Mouse (Mus musculus) brown adipose tissue, adult 24 weeks (tissue): Measurements from ENCODE around the gene Zfp609. TPM values are rescaled to one million over a fixed set of nuclear protein-coding genes. Genes with fewer than 3 reads are reported as not detected.
"Not testable (repeated sequence)": the region's sequence is repeated elsewhere in the genome, so short reads cannot be mapped to it uniquely, and the experiment has no call there.

Experiments
- H3K27ac ChIP-seq: fragments of 200-500 bp; replicated peaks from 2 replicates; pipeline ENCODE4 v1.5.1; 2012; ENCODE audit warnings: low read depth, mild to moderate bottlenecking, low read length
- H3K4me1 ChIP-seq: fragments of 200-500 bp; 2 replicates; pipeline ENCODE4 v1.6.1; 2012; ENCODE audit warnings: low read length, mixed read lengths; ENCODE audit not compliant: control insufficient read depth, insufficient read depth, insufficient read length
- H3K4me3 ChIP-seq: fragments of 200-500 bp; 2 replicates; pipeline ENCODE4 v1.5.1; 2012; ENCODE audit warnings: low read depth, mild to moderate bottlenecking, low read length, moderate library complexity; ENCODE audit not compliant: insufficient read depth
- polyA plus RNA-seq: library from polyadenylated mRNA; stranded (reverse); fragments of >200 nt; gene quantifications from 2 replicates; pipeline ENCODE4 v1.2.4, GENCODE M21; 2012; ENCODE audit not compliant: missing spikeins, insufficient read depth, insufficient read length

Gene Zfp609
- polyA plus RNA-seq, 1 experiment = 12.2 TPM

DNA sequence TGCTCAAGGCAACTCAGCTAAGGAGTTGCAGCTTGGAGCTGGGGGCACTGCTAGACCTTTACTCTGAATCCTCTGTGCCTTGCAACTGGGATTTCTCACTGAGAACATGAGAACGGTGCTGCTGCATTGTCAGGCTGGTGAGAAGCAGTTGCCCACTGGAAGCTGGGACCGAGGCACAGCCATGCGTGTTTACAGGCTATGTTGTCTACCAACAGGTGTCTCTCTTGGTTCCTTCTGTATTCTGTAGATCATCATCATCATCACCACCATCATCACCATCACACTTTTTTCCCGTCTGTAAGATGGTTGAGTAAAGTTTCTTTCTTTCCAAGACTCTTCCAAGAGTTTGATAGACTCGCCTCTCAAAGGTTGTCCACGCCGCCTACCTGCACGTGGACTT is 159.7 kb downstream of the Zfp609 start, which contains the start of gene Oaz2:
Gene Oaz2, plus strand, starts transcription at position 301 of the 400 bp plus-strand sequence.
- H3K4me3 ChIP-seq = no peak within 1 kb of the TSS
- H3K27ac ChIP-seq = no peak within 1 kb of the TSS
- H3K4me1 ChIP-seq = peaks cover 14% of the 10 kb centered on the region

DNA sequence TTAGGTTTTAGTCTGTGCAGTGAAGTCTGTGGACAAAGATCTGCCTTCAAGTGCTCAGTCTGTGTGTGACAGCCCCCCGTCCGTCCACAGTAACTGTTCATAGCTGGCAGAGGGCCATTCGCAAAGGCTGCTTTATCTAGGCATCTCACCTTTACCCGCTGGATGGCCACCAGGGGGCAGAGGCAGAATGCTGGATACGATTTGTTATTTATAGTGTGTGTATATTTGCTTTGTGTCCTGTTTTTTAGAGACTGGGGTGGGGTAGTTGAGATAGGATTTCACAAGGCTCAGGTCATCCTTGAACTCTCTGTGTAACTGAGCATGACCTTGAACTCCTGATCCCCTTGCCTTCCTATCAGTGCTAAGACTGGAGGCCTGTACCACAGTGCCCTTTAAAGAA is 161.3 kb downstream of the Zfp609 start:
- Histone ChIP-seq H3K4me1 (peaks cover under 1% of the 10 kb centered on the region; the same call in 1 of the 2 replicates), H3K27ac (no peak overlapping the region), H3K4me3 (no peak overlapping the region)

- Histone ChIP-seq H3K27ac (no peak overlapping the region), H3K4me1 (no peaks in the 10 kb centered on the region; the same call in 1 of the 2 replicates), H3K4me3 (no peak overlapping the region)
Measured at GRCm38 (mm10) chr9:65664163-65664562, 163.2 kb downstream of the Zfp609 start.

DNA sequence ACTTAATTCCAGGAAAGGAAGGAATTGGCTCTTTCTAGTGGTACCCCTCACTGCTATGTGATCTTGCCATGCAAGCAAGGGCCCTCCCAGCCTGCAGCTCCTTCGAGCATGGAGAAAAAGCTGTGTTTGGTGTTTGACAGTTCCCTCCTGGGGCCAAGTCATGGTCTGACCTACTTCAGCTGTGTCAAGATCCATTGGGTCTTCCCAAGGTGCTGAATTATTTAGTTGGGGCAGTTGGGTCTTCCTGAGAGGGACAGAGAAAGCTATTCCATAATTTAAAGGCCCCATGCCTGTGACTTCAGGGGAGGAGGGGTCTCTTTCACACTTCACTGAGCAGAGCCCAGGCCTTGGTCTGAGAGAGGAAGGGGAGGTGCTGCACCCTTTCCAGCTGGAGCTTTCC is 165.9 kb downstream of the Zfp609 start:
- no peaks in the 10 kb centered on the region; the same call in 1 of the 2 replicates for H3K4me1 ChIP-seq
- no peak overlapping the region for H3K4me3 ChIP-seq
- H3K27ac ChIP-seq = no peak overlapping the region

DNA sequence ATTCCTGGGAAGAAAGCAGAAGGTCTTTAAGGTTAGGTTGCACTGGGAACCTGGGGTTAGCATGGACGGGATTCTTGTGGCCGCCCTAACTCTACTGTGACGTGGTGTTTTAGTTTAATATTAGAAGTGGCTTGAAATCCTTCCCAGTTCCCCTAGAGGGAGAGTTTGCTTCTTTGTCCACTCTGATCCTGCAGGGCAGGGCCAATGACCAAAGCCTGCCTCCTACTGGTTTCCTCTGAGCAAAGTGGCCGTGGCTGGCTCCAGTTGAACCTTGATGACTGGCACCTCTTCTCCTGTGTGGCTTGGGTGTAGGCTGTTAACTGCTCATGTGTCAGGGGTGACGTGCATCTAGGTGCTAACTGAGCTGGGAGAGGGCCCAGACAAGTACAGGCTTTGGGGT is 166.3 kb downstream of the Zfp609 start:
- Histone ChIP-seq H3K4me1 (no peaks in the 10 kb centered on the region; the same call in 1 of the 2 replicates), H3K4me3 (no peak overlapping the region), H3K27ac (no peak overlapping the region)

DNA sequence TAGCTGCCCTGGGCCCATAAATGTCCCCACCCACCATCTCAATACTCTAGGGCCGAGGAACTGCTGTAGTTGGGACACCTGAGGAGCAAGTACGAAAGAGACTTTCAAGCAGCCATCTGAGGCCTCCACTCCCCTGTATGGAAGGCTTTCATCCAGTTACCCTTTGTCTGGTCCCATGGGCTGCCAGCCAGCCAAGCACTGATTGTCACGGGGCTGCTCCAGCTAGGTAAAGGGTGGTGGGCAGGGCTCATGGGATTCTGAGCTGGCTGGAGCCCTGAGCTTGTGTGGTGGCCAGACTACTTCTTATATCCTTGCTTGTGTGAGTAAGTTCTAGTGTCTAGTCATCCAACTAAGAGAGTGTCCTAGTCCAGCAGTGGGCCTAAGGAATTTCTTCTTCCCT is 170.1 kb downstream of the Zfp609 start:
- Histone ChIP-seq H3K27ac (peak overlapping the region; percentile 32; the same call in 1 of the 2 replicates), H3K4me3 (no peak overlapping the region), H3K4me1 (peaks cover 6% of the 10 kb centered on the region; the same call in 1 of the 2 replicates)

DNA sequence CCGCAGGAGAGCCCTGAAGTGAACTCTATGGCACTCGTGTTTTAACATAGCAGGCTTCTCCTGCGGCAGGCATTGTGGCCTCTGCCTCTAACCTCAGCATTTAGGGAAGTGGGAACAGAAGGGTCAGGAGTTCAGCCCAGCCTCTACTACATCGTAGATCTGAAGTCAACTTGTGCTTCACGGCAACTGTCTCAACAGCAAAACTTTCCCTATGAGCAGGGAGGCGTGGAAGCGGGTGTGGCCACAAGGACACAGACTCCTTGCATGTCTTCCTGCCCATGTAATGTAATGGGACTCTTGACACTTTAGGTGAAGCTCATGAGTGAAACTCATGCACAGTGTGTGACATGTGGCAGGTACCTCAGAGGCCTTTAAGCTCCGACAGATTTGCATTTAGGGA is 171.8 kb downstream of the Zfp609 start:
- peaks cover 6% of the 10 kb centered on the region; the same call in 1 of the 2 replicates for H3K4me1 ChIP-seq
- no peak overlapping the region for H3K27ac ChIP-seq
- no peak overlapping the region for H3K4me3 ChIP-seq

DNA sequence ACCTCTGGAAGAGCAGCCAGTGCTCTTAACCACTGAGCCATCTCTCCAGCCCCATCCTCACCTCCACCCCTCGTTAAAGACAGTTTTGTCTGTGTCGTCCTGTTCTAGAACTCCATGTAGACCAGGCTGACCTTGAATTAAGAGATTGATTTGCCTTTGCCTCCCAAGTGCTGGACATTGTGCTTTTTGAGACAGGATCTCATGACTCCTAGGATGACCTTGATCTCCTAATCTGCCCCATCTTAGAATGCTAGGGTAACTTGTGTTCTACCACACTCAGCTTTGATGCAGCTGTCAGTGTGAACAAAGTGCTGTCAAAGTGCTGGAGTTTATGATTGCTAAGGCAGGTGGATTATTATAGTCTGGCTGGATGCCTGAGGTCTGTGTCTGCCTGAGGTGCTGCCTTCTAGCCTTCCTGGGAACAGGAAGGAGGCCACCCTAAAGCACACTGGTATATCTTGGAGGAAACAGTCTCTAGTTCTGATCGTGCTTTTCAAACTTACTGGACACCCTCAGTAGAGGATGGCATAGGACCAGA is 172.6 kb downstream of the Zfp609 start:
- H3K4me3 ChIP-seq = no peak overlapping the region
- H3K27ac ChIP-seq = 0 out of 2 replicates have a peak overlapping the region, but pooled peaks have one; percentile 4
- H3K4me1 ChIP-seq = peaks cover 6% of the 10 kb centered on the region; the same call in 1 of the 2 replicates

- peaks cover 6% of the 10 kb centered on the region; the same call in 1 of the 2 replicates for H3K4me1 ChIP-seq
- no peak overlapping the region for H3K4me3 ChIP-seq
- peak overlapping the region; percentile 32; the same call in 1 of the 2 replicates for H3K27ac ChIP-seq
Measured at GRCm38 (mm10) chr9:65653741-65654140, 173.6 kb downstream of the Zfp609 start.

GRCm38 (mm10) chr9:65651957-65652356 is 175.4 kb downstream of the Zfp609 start:
- not testable (repeated sequence) for H3K4me3 ChIP-seq, H3K4me1 ChIP-seq, H3K27ac ChIP-seq

DNA sequence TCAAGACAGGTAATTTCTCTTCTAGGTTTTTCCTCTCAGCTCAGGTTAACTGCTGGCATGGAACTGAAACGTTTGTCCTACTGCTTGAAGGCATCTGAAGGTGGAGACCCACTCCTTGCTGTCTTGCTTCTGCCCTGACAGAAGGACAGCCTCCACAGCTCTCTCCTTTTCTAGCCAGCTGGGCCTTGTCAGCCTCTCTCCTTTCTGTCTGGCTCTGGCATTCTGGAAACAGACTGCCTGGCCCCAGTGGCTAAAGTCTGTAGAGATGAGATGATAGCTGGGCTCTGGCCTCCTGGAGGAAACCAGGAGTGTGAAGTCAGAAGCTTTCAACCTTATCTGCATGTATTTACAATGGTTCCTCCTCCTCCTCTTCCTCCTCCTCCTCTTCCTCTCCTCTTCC is 177.4 kb downstream of the Zfp609 start:
- Histone ChIP-seq H3K27ac (no peak overlapping the region), H3K4me3 (no peak overlapping the region), H3K4me1 (peaks cover 6% of the 10 kb centered on the region; the same call in 1 of the 2 replicates)

DNA sequence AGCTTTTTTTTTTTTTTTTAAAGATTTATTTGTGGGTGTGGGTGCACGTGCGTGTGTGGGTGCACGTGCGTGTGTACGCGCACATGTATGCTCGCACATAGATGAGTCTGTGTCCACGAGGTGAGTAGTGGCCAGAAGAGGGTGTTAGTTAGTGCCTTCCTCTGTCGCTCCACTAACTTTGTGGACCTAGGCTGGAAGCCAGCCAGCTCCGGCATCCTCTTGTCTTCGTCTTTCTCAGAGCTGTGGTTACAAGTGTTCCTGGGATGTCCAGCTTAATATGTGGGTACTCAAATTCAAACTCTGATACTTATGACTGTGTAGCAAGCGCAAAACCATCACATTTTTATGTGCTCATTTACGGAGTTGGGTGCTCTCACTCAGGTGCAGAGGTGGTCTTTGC is 178.6 kb downstream of the Zfp609 start:
- peaks cover 11% of the 10 kb centered on the region for H3K4me1 ChIP-seq
- H3K27ac ChIP-seq = no peak overlapping the region

GRCm38 (mm10) chr9:65646782-65647181 is 180.6 kb downstream of the Zfp609 start:
- no peak overlapping the region for H3K4me3 ChIP-seq
- H3K27ac ChIP-seq = no peak overlapping the region
- H3K4me1 ChIP-seq = peaks cover 12% of the 10 kb centered on the region

More for the DNA sequence above, 178.6 kb downstream of the Zfp609 start:
- H3K4me3 ChIP-seq = no peak overlapping the region

DNA sequence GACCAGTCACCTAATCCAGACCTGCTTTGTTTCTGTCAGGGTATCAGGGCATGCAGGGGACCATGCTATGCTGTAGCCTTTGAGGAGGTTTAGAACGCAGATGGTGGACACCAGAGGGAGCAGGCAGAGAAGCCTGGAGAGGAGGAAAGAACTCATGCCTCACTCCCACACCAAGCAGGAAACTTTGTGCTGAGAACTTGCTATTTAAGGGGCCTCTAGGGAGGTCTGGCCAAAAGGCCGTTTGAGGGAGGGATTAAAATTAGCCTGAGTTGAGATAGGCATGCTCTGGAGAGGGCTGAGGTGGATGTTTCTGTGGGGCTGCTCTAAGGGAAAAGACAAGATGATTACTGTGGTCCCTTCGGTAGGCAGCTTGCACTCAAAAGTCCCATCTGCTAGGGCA is 181.4 kb downstream of the Zfp609 start:
- H3K4me1 ChIP-seq = peaks cover 15% of the 10 kb centered on the region

GRCm38 (mm10) chr9:65644960-65645359 is 182.4 kb downstream of the Zfp609 start:
- H3K4me3 ChIP-seq = no peak overlapping the region
- H3K27ac ChIP-seq = no peak overlapping the region
- peaks cover 15% of the 10 kb centered on the region for H3K4me1 ChIP-seq

More for the DNA sequence above, 181.4 kb downstream of the Zfp609 start:
- Histone ChIP-seq H3K4me3 (no peak overlapping the region), H3K27ac (no peak overlapping the region; the same call in 1 of the 2 replicates)

DNA sequence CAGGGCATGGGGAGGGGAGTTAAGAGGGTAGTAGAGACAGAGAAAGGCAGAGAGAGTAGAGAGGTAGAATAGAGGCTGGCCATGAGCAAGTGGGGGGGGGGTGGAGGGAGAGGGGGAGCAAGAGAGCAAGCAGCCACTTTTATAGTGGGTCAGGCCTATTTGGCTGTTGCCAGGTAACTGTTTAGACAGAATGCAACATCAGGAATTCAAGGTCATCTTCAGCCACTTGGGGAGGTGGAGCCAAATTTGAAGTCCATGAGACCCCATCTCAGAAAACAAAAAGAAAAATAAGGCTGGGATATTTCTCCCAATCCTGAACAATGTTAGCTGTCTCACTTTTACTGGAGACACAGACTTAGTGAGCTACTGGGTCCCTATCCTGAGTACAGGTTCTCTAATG is 184.8 kb downstream of the Zfp609 start:
- Histone ChIP-seq H3K4me3 (no peak overlapping the region), H3K27ac (no peak overlapping the region), H3K4me1 (peaks cover 15% of the 10 kb centered on the region)
